Mouse (Mus musculus): Measurements from ENCODE around the gene Dgkh.

DNA sequence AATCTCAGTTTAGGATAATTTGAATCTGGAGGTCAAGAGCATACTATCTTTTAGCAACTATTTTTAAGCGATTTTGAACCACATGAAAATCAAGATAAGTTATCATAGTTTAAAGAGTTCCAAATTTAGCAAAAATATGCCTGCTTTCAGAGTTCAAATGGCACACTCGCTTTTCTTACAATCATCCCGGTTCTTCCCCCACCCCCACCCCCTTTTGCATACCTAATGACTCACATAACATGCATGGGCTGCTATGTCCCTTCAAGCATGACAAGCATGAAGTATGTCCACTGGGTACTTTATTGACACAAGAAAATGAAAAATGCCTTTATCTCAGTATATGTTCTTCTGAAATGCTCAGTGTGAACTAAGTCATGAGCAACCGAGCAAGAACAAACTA is 166.1 kb downstream of the Dgkh start:
- TF ChIP-seq CTCF (IDR thresholded peaks at IDR 0.05; ENCODE audit: control insufficient read depth, insufficient read depth, insufficient read length) (no peak), USF1 (IDR thresholded peaks at IDR 0.05; ENCODE audit: low read depth) (no peak), MAX (IDR thresholded peaks at IDR 0.05) (no peak), MYOD1 (IDR thresholded peaks at IDR 0.05; ENCODE audit: control insufficient read depth, insufficient read length, low read depth) (no peak), CEBPB (IDR thresholded peaks at IDR 0.05; ENCODE audit: low read depth) (no peak), FOSL1 (IDR thresholded peaks at IDR 0.05; ENCODE audit: insufficient read depth, low read length, poor library complexity, severe bottlenecking) (no peak)
